Mouse (Mus musculus): ENCODE measurements around the gene Ube2e2. TPM values are rescaled to one million over a fixed set of nuclear protein-coding genes. Genes with fewer than 3 reads are reported as not detected.
A peak's percentile ranks its signal among the peaks of the same experiment; 100 is the strongest.

Gene Ube2e2
- total and polyA plus RNA-seq, 2 experiments from 2014 or later: 38.5 to 44.5 TPM

- TF ChIP-seq CTCF (IDR thresholded peaks at IDR 0.05; ENCODE audit: low read depth) (no peak), EP300 (IDR thresholded peaks at IDR 0.05; ENCODE audit: low read depth) (no peak)
- H3K36me3 ChIP-seq (replicated peaks; ENCODE audit: control insufficient read depth, insufficient read depth, low read length): no peaks in the 10 kb centered on the region
- H3K27me3 ChIP-seq (ENCODE audit: control insufficient read depth, insufficient read depth, low read length): no peaks in the 10 kb centered on the region
- DNase-seq (ENCODE audit: low spot score): no peak
- no peak overlapping the region for H3K4me3 ChIP-seq (ENCODE audit: low read depth, low read length)
- no peak overlapping the region for H3K9ac ChIP-seq (replicated peaks; ENCODE audit: low read depth, low read length)
- no peak for ATAC-seq (ENCODE audit: insufficient read depth, low read depth)
- no peak overlapping the region for H3K27ac ChIP-seq (ENCODE audit: low read depth)
- H3K4me1 ChIP-seq (ENCODE audit: control insufficient read depth, insufficient read depth): no peaks in the 10 kb centered on the region
- WGBS: 48% methylated on average over 2 of the region's 2 CpGs
- no peaks in the 10 kb centered on the region for H3K9me3 ChIP-seq (replicated peaks; ENCODE audit: control insufficient read depth, low read length)
- no peak overlapping the region for H3K4me2 ChIP-seq (ENCODE audit: low read depth, low read length)
These were observed 98.3 kb downstream of the Ube2e2 start for GRCm38 (mm10) chr14:18795787-18796186.

- no peaks in the 10 kb centered on the region for H3K36me3 ChIP-seq (replicated peaks; ENCODE audit: control insufficient read depth, insufficient read depth, low read length)
- TF ChIP-seq CTCF (IDR thresholded peaks at IDR 0.05; ENCODE audit: low read depth) (no peak), EP300 (IDR thresholded peaks at IDR 0.05; ENCODE audit: low read depth) (no peak)
- ATAC-seq (ENCODE audit: insufficient read depth, low read depth): no peak
- H3K4me2 ChIP-seq (ENCODE audit: low read depth, low read length): no peak overlapping the region
- no peaks in the 10 kb centered on the region for H3K27me3 ChIP-seq (ENCODE audit: control insufficient read depth, insufficient read depth, low read length)
- WGBS: 58% methylated on average over 3 of the region's 3 CpGs
- H3K27ac ChIP-seq (ENCODE audit: low read depth): no peak overlapping the region
- no peak overlapping the region for H3K9ac ChIP-seq (replicated peaks; ENCODE audit: low read depth, low read length)
- no peaks in the 10 kb centered on the region for H3K9me3 ChIP-seq (replicated peaks; ENCODE audit: control insufficient read depth, low read length)
- no peak overlapping the region for H3K4me3 ChIP-seq (ENCODE audit: low read depth, low read length)
- no peak for DNase-seq (ENCODE audit: low spot score)
- H3K4me1 ChIP-seq (ENCODE audit: control insufficient read depth, insufficient read depth): no peaks in the 10 kb centered on the region
These were observed 114.9 kb downstream of the Ube2e2 start for GRCm38 (mm10) chr14:18778993-18779675.

GRCm38 (mm10) chr14:18778241-18778640 is 115.8 kb downstream of the Ube2e2 start:
- ATAC-seq (ENCODE audit: insufficient read depth, low read depth): no peak
- 87% methylated on average over 5 of the region's 5 CpGs for WGBS
- no peak overlapping the region for H3K9ac ChIP-seq (replicated peaks; ENCODE audit: low read depth, low read length)

GRCm38 (mm10) chr14:18776132-18776531 is 117.9 kb downstream of the Ube2e2 start:
- TF ChIP-seq EP300 (IDR thresholded peaks at IDR 0.05; ENCODE audit: low read depth) (no peak), CTCF (IDR thresholded peaks at IDR 0.05; ENCODE audit: low read depth) (no peak)
- ATAC-seq (ENCODE audit: insufficient read depth, low read depth): no peak
- 90% methylated on average over 2 of the region's 2 CpGs for WGBS

More at GRCm38 (mm10) chr14:18778241-18778640, 115.8 kb downstream of the Ube2e2 start:
- H3K4me2 ChIP-seq (ENCODE audit: low read depth, low read length): no peak overlapping the region
- H3K27me3 ChIP-seq (ENCODE audit: control insufficient read depth, insufficient read depth, low read length): no peaks in the 10 kb centered on the region
- TF ChIP-seq EP300 (IDR thresholded peaks at IDR 0.05; ENCODE audit: low read depth) (no peak), CTCF (IDR thresholded peaks at IDR 0.05; ENCODE audit: low read depth) (no peak)
- H3K9me3 ChIP-seq (replicated peaks; ENCODE audit: control insufficient read depth, low read length): no peaks in the 10 kb centered on the region
- H3K36me3 ChIP-seq (replicated peaks; ENCODE audit: control insufficient read depth, insufficient read depth, low read length): no peaks in the 10 kb centered on the region
- H3K4me3 ChIP-seq (ENCODE audit: low read depth, low read length): no peak overlapping the region
- H3K4me1 ChIP-seq (ENCODE audit: control insufficient read depth, insufficient read depth): no peaks in the 10 kb centered on the region
- DNase-seq (ENCODE audit: low spot score): no peak
- H3K27ac ChIP-seq (ENCODE audit: low read depth): no peak overlapping the region

GRCm38 (mm10) chr14:18773724-18774123 is 120.3 kb downstream of the Ube2e2 start:
- no peak for TF ChIP-seq CTCF (IDR thresholded peaks at IDR 0.05; ENCODE audit: low read depth)
- TF ChIP-seq EP300 (IDR thresholded peaks at IDR 0.05; ENCODE audit: low read depth): no peak
- Histone ChIP-seq H3K27me3 (ENCODE audit: control insufficient read depth, insufficient read depth, low read length) (no peaks in the 10 kb centered on the region), H3K4me1 (ENCODE audit: control insufficient read depth, insufficient read depth) (no peaks in the 10 kb centered on the region), H3K4me2 (ENCODE audit: low read depth, low read length) (no peak overlapping the region), H3K36me3 (replicated peaks; ENCODE audit: control insufficient read depth, insufficient read depth, low read length) (no peaks in the 10 kb centered on the region), H3K27ac (ENCODE audit: low read depth) (no peak overlapping the region), H3K9ac (replicated peaks; ENCODE audit: low read depth, low read length) (no peak overlapping the region), H3K4me3 (ENCODE audit: low read depth, low read length) (no peak overlapping the region), H3K9me3 (replicated peaks; ENCODE audit: control insufficient read depth, low read length) (no peaks in the 10 kb centered on the region)
- DNase-seq (ENCODE audit: low spot score) (no peak), ATAC-seq (ENCODE audit: insufficient read depth, low read depth) (peak; percentile 24; the same call in 1 of the 2 replicates)
- WGBS: 33% methylated on average over 2 of the region's 2 CpGs

More at GRCm38 (mm10) chr14:18776132-18776531, 117.9 kb downstream of the Ube2e2 start:
- no peak overlapping the region for H3K4me3 ChIP-seq (ENCODE audit: low read depth, low read length)
- no peak overlapping the region for H3K4me2 ChIP-seq (ENCODE audit: low read depth, low read length)
- no peaks in the 10 kb centered on the region for H3K4me1 ChIP-seq (ENCODE audit: control insufficient read depth, insufficient read depth)
- no peaks in the 10 kb centered on the region for H3K9me3 ChIP-seq (replicated peaks; ENCODE audit: control insufficient read depth, low read length)
- H3K27me3 ChIP-seq (ENCODE audit: control insufficient read depth, insufficient read depth, low read length): no peaks in the 10 kb centered on the region
- no peak overlapping the region for H3K9ac ChIP-seq (replicated peaks; ENCODE audit: low read depth, low read length)
- H3K36me3 ChIP-seq (replicated peaks; ENCODE audit: control insufficient read depth, insufficient read depth, low read length): no peaks in the 10 kb centered on the region
- no peak overlapping the region for H3K27ac ChIP-seq (ENCODE audit: low read depth)
- DNase-seq (ENCODE audit: low spot score): no peak
